19 mouse cellular contexts compared by ENCODE assay signal in genomic region chr6:99427301-99427700, GRCm38 (mm10).
"Had no signal": no experiment of that assay in that cellular context is flagged by ENCODE, and none has a peak within 500 bp of the region (broad histone marks: within the 10 kb centered on the region; RNA-seq: fewer than 3 reads in every experiment).

No protein-coding gene starts in this region.

- H3K36me3 ChIP-seq: midbrain, embryonic 13.5 days; neural tube, embryonic 13.5 days had no signal

- H3K27ac ChIP-seq: kidney, postnatal 0 days; layer of hippocampus, adult 2 months; liver, embryonic 13.5 days; midbrain, embryonic 10.5 days; midbrain, embryonic 13.5 days; neural tube, embryonic 13.5 days had no signal

- H3K4me2 ChIP-seq: liver, embryonic 13.5 days; midbrain, embryonic 13.5 days; neural tube, embryonic 13.5 days had no signal

- DNase-seq: kidney, adult 2 months; kidney, postnatal 25 days; layer of hippocampus, adult 9-11 months; liver, embryonic 13.5 days; lung, adult 2 months; lung, postnatal 36 days; retina, postnatal 1 day; right cerebral cortex, postnatal 25 days; thymus, adult 18-20 months; thymus, postnatal 25 days had no signal

- H3K9me3 ChIP-seq: liver, embryonic 13.5 days; megakaryocyte, embryonic 14.5 days; midbrain, embryonic 10.5 days; midbrain, embryonic 13.5 days; neural tube, embryonic 13.5 days had no signal

- H3K4me3 ChIP-seq: layer of hippocampus, adult 2 months; liver, embryonic 13.5 days; megakaryocyte, embryonic 14.5 days; midbrain, embryonic 10.5 days; midbrain, embryonic 13.5 days; myocyte; neural tube, embryonic 13.5 days had no signal

- ATAC-seq: intestine, postnatal 0 days; midbrain, embryonic 13.5 days; midbrain, embryonic 16.5 days had no signal

- H3K4me1 ChIP-seq: midbrain, embryonic 10.5 days had no signal

- H3K9ac ChIP-seq: liver, embryonic 13.5 days; midbrain, embryonic 13.5 days; neural tube, embryonic 13.5 days had no signal

- H3K27me3 ChIP-seq: liver, embryonic 13.5 days; megakaryocyte, embryonic 14.5 days; midbrain, embryonic 13.5 days; neural tube, embryonic 13.5 days had no signal
